Mouse (Mus musculus) MEL (cell line): ENCODE results near the gene Sox5. TPM values are rescaled to one million over a fixed set of nuclear protein-coding genes. Genes with fewer than 3 reads are reported as not detected.

Experiments used
- DNase-seq: peaks from one replicate; pipeline ENCODE4 v3.0.0; 2011; ENCODE audit warnings: low read depth, low spot score
- H3K27ac ChIP-seq: 2 replicates; pipeline ENCODE4 v1.5.1; 2012; ENCODE audit warnings: low read depth, mild to moderate bottlenecking, control low read depth, low read length, moderate library complexity; ENCODE audit not compliant: control insufficient read depth
- H3K27me3 ChIP-seq, 2 experiments: fragments of 150-350 bp in 1 of 2; sonication (generic) in 1 of 2; 2 replicates each; pipeline ENCODE4 v1.6.1; 2012; ENCODE audit warnings: low read length in 2 of 2, mild to moderate bottlenecking in 2 of 2, improper control_type of control experiment in 1 of 2, moderate library complexity in 1 of 2; ENCODE audit not compliant: insufficient read depth in 2 of 2, control insufficient read depth in 1 of 2
- H3K36me3 ChIP-seq, 2 experiments: 2 replicates each; pipeline ENCODE4 v1.6.1; 2012 to 2014; ENCODE audit warnings: low read length in 2 of 2, improper control_type of control experiment in 1 of 2, inconsistent platforms in 1 of 2, mild to moderate bottlenecking in 1 of 2; ENCODE audit not compliant: insufficient read depth in 2 of 2, control insufficient read depth in 1 of 2
- H3K4me1 ChIP-seq, 2 experiments: fragments of 150-350 bp in 1 of 2; sonication (generic) in 1 of 2; 2 replicates each; pipeline ENCODE4 v1.6.1; 2012; ENCODE audit warnings: low read length in 2 of 2, improper control_type of control experiment in 1 of 2, mild to moderate bottlenecking in 1 of 2; ENCODE audit not compliant: insufficient read depth in 2 of 2, control insufficient read depth in 1 of 2
- H3K4me3 ChIP-seq, 2 experiments: fragments of 150-350 bp in 1 of 2; sonication (generic) in 1 of 2; 2 replicates each; pipeline ENCODE4 v1.5.1; 2012; ENCODE audit warnings: low read depth in 2 of 2, low read length in 2 of 2, mild to moderate bottlenecking in 2 of 2, moderate library complexity in 2 of 2, control low read depth in 1 of 2, improper control_type of control experiment in 1 of 2; ENCODE audit not compliant: control insufficient read depth in 1 of 2, insufficient read depth in 1 of 2
- H3K79me2 ChIP-seq: 2 replicates; pipeline ENCODE4 v1.6.1; 2012; ENCODE audit warnings: mild to moderate bottlenecking, low read length, moderate library complexity; ENCODE audit not compliant: control insufficient read depth, poor library complexity, insufficient read depth
- H3K9ac ChIP-seq: 2 replicates; pipeline ENCODE4 v1.6.1; 2012; ENCODE audit warnings: low read depth, mild to moderate bottlenecking, control low read depth, low read length, moderate library complexity; ENCODE audit not compliant: control insufficient read depth, poor library complexity, severe bottlenecking
- H3K9me3 ChIP-seq: fragments of 150-350 bp; sonication (generic); replicated peaks from 2 replicates; pipeline ENCODE4 v1.6.1; 2012; ENCODE audit warnings: mild to moderate bottlenecking, low read length, improper control_type of control experiment, moderate library complexity; ENCODE audit not compliant: insufficient read depth
- BHLHE40 ChIP-seq: IDR thresholded peaks from 2 replicates; pipeline ENCODE4 v1.6.1; 2012; ENCODE audit warnings: low read depth, mild to moderate bottlenecking, inconsistent platforms, low read length, improper control_type of control experiment, borderline replicate concordance
- CTCF ChIP-seq, 3 experiments: IDR thresholded peaks in 2 of 3; conservative IDR thresholded peaks in 1 of 3; 2 replicates each; pipeline ENCODE4 v1.5.1; 2011 to 2012; ENCODE audit warnings: low read length in 3 of 3, low read depth in 2 of 3, mild to moderate bottlenecking in 2 of 3, improper control_type of control experiment in 1 of 3, inconsistent platforms in 1 of 3, mixed read lengths in 1 of 3, moderate library complexity in 1 of 3; ENCODE audit not compliant: control insufficient read depth in 1 of 3, insufficient read depth in 1 of 3, poor library complexity in 1 of 3, severe bottlenecking in 1 of 3
- E2F4 ChIP-seq: IDR thresholded peaks from 2 replicates; pipeline ENCODE4 v1.6.1; 2011; ENCODE audit warnings: low read depth, low read length, improper control_type of control experiment, borderline replicate concordance
- ELF1 ChIP-seq: IDR thresholded peaks from 2 replicates; pipeline ENCODE4 v1.6.1; 2014; ENCODE audit warnings: low read depth, mild to moderate bottlenecking, inconsistent platforms, low read length, improper control_type of control experiment, moderate library complexity
- ETS1 ChIP-seq: IDR thresholded peaks from 2 replicates; pipeline ENCODE4 v1.6.1; 2012; ENCODE audit warnings: low read depth, mild to moderate bottlenecking, inconsistent platforms, low read length, improper control_type of control experiment, moderate library complexity
- GABPA ChIP-seq: IDR thresholded peaks from 2 replicates; pipeline ENCODE4 v1.6.1; 2012; ENCODE audit warnings: low read depth, mild to moderate bottlenecking, inconsistent platforms, low read length, improper control_type of control experiment, moderate library complexity
- JUND ChIP-seq: IDR thresholded peaks from 2 replicates; pipeline ENCODE4 v1.6.1; 2011; ENCODE audit warnings: low read depth, mild to moderate bottlenecking, improper control_type of control experiment, low read length
- MAFK ChIP-seq: IDR thresholded peaks from 2 replicates; pipeline ENCODE4 v1.6.1; 2011; ENCODE audit warnings: low read depth, mild to moderate bottlenecking, low read length, improper control_type of control experiment, borderline replicate concordance
- MAZ ChIP-seq: IDR thresholded peaks from 2 replicates; pipeline ENCODE4 v1.6.1; 2012; ENCODE audit warnings: low read depth, mild to moderate bottlenecking, inconsistent platforms, low read length, improper control_type of control experiment
- MEF2A ChIP-seq: IDR thresholded peaks from 2 replicates; pipeline ENCODE4 v1.6.1; 2014; ENCODE audit warnings: low read depth, mild to moderate bottlenecking, inconsistent platforms, low read length, improper control_type of control experiment; ENCODE audit not compliant: poor library complexity, insufficient replicate concordance, severe bottlenecking; ENCODE audit errors: extremely low read depth
- MXI1 ChIP-seq: IDR thresholded peaks from 2 replicates; pipeline ENCODE4 v1.6.1; 2011; ENCODE audit warnings: mild to moderate bottlenecking, low read depth, low read length, improper control_type of control experiment
- MYB ChIP-seq: IDR thresholded peaks from 2 replicates; pipeline ENCODE4 v1.6.1; 2011; ENCODE audit warnings: mild to moderate bottlenecking, low read depth, low read length, improper control_type of control experiment
- MYC ChIP-seq: IDR thresholded peaks from 2 replicates; pipeline ENCODE4 v1.6.1; 2011; ENCODE audit warnings: low read depth, mild to moderate bottlenecking, low read length, improper control_type of control experiment, moderate library complexity
- NELFE ChIP-seq: IDR thresholded peaks from 2 replicates; pipeline ENCODE4 v1.6.1; 2011; ENCODE audit warnings: low read depth, low read length, improper control_type of control experiment
- POLR2AphosphoS2 ChIP-seq: IDR thresholded peaks from 2 replicates; pipeline ENCODE4 v1.6.1; 2011; ENCODE audit warnings: low read length, improper control_type of control experiment
- RAD21 ChIP-seq: IDR thresholded peaks from 2 replicates; pipeline ENCODE4 v1.6.1; 2011; ENCODE audit warnings: mild to moderate bottlenecking, low read depth, low read length, improper control_type of control experiment
- RCOR1 ChIP-seq: IDR thresholded peaks from 2 replicates; pipeline ENCODE4 v1.6.1; 2012; ENCODE audit warnings: low read depth, mild to moderate bottlenecking, inconsistent platforms, low read length, improper control_type of control experiment
- TAL1 ChIP-seq: IDR thresholded peaks from 2 replicates; pipeline ENCODE4 v1.6.1; 2012; ENCODE audit warnings: mild to moderate bottlenecking, inconsistent platforms, low read length, moderate library complexity, mixed read lengths
- TCF12 ChIP-seq: IDR thresholded peaks from 2 replicates; pipeline ENCODE4 v1.6.1; 2014; ENCODE audit warnings: low read depth, mild to moderate bottlenecking, inconsistent platforms, low read length, improper control_type of control experiment, moderate library complexity
- USF2 ChIP-seq, 2 experiments: IDR thresholded peaks; 2 replicates each; pipeline ENCODE4 v1.6.1; 2011 to 2012; ENCODE audit warnings: improper control_type of control experiment in 2 of 2, low read length in 2 of 2, borderline replicate concordance in 1 of 2, inconsistent platforms in 1 of 2, low read depth in 1 of 2, mild to moderate bottlenecking in 1 of 2; ENCODE audit not compliant: insufficient read depth in 1 of 2
- ZC3H11A ChIP-seq: IDR thresholded peaks from 2 replicates; pipeline ENCODE4 v1.6.1; 2012; ENCODE audit warnings: low read depth, mild to moderate bottlenecking, inconsistent platforms, low read length, improper control_type of control experiment
- ZKSCAN1 ChIP-seq: IDR thresholded peaks from 2 replicates; pipeline ENCODE4 v1.6.1; 2012; ENCODE audit warnings: low read depth, mild to moderate bottlenecking, inconsistent platforms, low read length, improper control_type of control experiment, moderate library complexity
- ZMIZ1 ChIP-seq: IDR thresholded peaks from 2 replicates; pipeline ENCODE4 v1.6.1; 2012; ENCODE audit warnings: low read depth, mild to moderate bottlenecking, inconsistent platforms, low read length, improper control_type of control experiment, moderate library complexity
- polyA plus RNA-seq, 2 experiments: library from polyadenylated mRNA; stranded (reverse) in 1 of 2; unstranded in 1 of 2; fragments of >175 nt in 1 of 2; fragments of >200 nt in 1 of 2; gene quantifications; 2 replicates each; pipeline versions ENCODE4 v1.2.1 to v1.2.4; 2012; ENCODE audit warnings: low replicate concordance in 2 of 2, low read depth in 1 of 2; ENCODE audit not compliant: insufficient read length in 2 of 2, insufficient read depth in 1 of 2, missing spikeins in 1 of 2
- total RNA-seq: library from RNA; depleted of rRNA; stranded (reverse); fragments of 300-350 nt; gene quantifications from 2 replicates; pipeline ENCODE4 v1.2.3, GENCODE M21; 2012

Sox5 gene
- total and polyA plus RNA-seq, 3 experiments: 0.19 to 3.0 TPM; not detected in 1

DNA sequence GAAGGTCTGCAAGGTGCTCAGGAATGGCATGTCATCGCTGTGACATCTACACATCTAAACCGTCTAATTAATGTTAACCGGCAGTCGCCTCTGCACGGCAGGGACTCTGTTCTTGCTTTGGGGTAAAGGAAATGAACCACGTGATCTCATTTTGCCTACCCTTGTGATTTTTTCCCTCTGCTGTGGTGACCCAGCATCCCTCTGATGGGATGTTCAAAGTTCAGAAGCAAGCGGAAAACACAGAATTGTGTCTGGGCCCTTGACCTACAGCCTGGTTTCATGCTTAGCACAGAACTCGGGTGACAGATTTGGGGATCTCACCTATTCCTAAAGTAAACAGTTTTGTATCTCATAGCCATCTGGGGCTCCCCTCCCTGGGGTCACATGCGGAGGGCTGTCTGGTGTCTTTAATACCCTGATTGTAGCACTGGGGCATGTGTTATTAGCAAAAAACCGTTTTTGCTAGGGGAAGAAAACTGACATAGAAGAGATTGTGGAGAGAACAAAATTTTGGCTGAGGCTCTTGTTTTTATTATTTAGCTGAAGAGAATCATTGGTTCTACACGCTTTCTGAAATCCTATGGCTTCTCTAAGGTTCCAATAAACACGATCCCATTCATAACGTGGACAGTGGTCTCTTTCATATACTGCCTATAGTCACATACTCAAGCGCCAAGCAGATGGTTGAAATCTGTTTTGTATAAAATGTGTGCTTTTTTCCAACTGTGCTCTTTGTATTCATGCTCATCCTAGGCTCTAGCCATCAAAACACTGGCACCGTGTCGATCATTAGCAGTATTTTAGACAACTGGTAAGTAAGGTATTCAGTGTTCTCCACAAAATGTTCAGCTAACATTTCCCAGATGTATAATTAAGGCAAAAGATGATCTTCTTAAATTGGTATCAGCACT is 584.3 kb downstream of the Sox5 start:
- H3K79me2 ChIP-seq: no peaks in the 10 kb centered on the region
- no peak overlapping the region for H3K27ac ChIP-seq
- no peaks in the 10 kb centered on the region for H3K27me3 ChIP-seq
- no peak overlapping the region for H3K4me3 ChIP-seq
- no peak for TF ChIP-seq ETS1
- TF ChIP-seq JUND: no peak
- no peak for TF ChIP-seq MYC
- TF ChIP-seq MEF2A: no peak
- TF ChIP-seq BHLHE40: no peak
- TF ChIP-seq ZKSCAN1: no peak
- no peak for TF ChIP-seq NELFE
- no peak for TF ChIP-seq USF2 (IDR thresholded peaks at IDR 0.05; ENCODE audit: borderline replicate concordance in 1 of 2, insufficient read depth in 1 of 2, low read depth in 1 of 2, low read length in 2 of 2)
- TF ChIP-seq CTCF (IDR thresholded peaks at IDR 0.05 in 2 of 3, conservative IDR thresholded peaks at IDR 0.05 in 1 of 3; ENCODE audit: control insufficient read depth in 1 of 3, insufficient read depth in 1 of 3, low read depth in 2 of 3, low read length in 3 of 3, poor library complexity in 1 of 3, severe bottlenecking in 1 of 3): no peak
- DNase-seq: no peak
- H3K36me3 ChIP-seq: no peaks in the 10 kb centered on the region
- no peak overlapping the region for H3K9ac ChIP-seq
- no peaks in the 10 kb centered on the region for H3K9me3 ChIP-seq
- H3K4me1 ChIP-seq: no peaks in the 10 kb centered on the region

- Histone ChIP-seq H3K4me3 (no peak overlapping the region), H3K36me3 (no peaks in the 10 kb centered on the region), H3K9me3 (no peaks in the 10 kb centered on the region), H3K79me2 (no peaks in the 10 kb centered on the region), H3K9ac (no peak overlapping the region), H3K27ac (no peak overlapping the region), H3K4me1 (no peaks in the 10 kb centered on the region), H3K27me3 (no peaks in the 10 kb centered on the region)
- DNase-seq: no peak
- TF ChIP-seq E2F4 (no peak), NELFE (no peak), ZC3H11A (no peak), GABPA (no peak), MYB (no peak), MAFK (no peak), CTCF (IDR thresholded peaks at IDR 0.05 in 2 of 3, conservative IDR thresholded peaks at IDR 0.05 in 1 of 3; ENCODE audit: control insufficient read depth in 1 of 3, insufficient read depth in 1 of 3, low read depth in 2 of 3, low read length in 3 of 3, poor library complexity in 1 of 3, severe bottlenecking in 1 of 3) (no peak), MXI1 (no peak), BHLHE40 (no peak), TAL1 (no peak), RCOR1 (no peak), RAD21 (no peak), POLR2AphosphoS2 (no peak), ELF1 (no peak), TCF12 (no peak), MAZ (no peak), ETS1 (no peak), MYC (no peak), ZMIZ1 (no peak)
Observed at GRCm38 (mm10) chr6:144195934-144196333, 585.8 kb downstream of the Sox5 start.
